In genomic region chr2:45158351-45158782, GRCm38 (mm10) we compare ENCODE assay signal across 13 mouse cellular contexts. TPM values are rescaled to one million over a fixed set of nuclear protein-coding genes. Genes with fewer than 3 reads are reported as not detected.
A peak's percentile ranks its signal among the peaks of the same experiment; 100 is the strongest.
DNase-seq lines count a peak whose midpoint lies in the region; ATAC-seq lines count a peak whose summit lies in the region.
"Had no signal": no experiment of that assay in that cellular context is flagged by ENCODE, and none has a peak within 500 bp of the region (broad histone marks: within the 10 kb centered on the region; RNA-seq: fewer than 3 reads in every experiment).

No protein-coding gene starts in this region.

- 32% methylated on average over 8 of the region's 8 CpGs for WGBS in kidney, embryonic 16.5 days
- 15% methylated on average over 8 of the region's 8 CpGs for WGBS in forebrain, embryonic 10.5 days
- 10% methylated on average over 8 of the region's 8 CpGs for WGBS in hindbrain, embryonic 14.5 days
- WGBS in midbrain, embryonic 16.5 days = 8% methylated on average over 8 of the region's 8 CpGs

- no peak for DNase-seq in kidney, adult 8-10 months
- DNase-seq in forebrain, embryonic 10.5 days (ENCODE audit: extremely low spot score, low spot score) = no peak
- no peak for DNase-seq in hindbrain, embryonic 14.5 days (ENCODE audit: low spot score)
- DNase-seq in heart, postnatal 25 days (ENCODE audit: low spot score) = no peak
- DNase-seq in right cerebral cortex, postnatal 10 days (ENCODE audit: low spot score in 2 of 2) = no peak
- DNase-seq in left cerebral cortex, postnatal 36 days (ENCODE audit: low spot score in 2 of 2) = no peak
- DNase-seq: adrenal gland, postnatal 36 days; cerebellum, adult 2 months; kidney, postnatal 36 days; liver, postnatal 0 days had no signal

- intact Hi-C loops in heart, postnatal 25 days (cut with DNase I) = no loop called here
- intact Hi-C loops in left cerebral cortex, postnatal 36 days (cut with DNase I) = no loop called here

- no peaks in the 10 kb centered on the region for H3K36me3 ChIP-seq in kidney, embryonic 16.5 days (ENCODE audit: insufficient read depth, low read length)
- H3K36me3 ChIP-seq in forebrain, embryonic 10.5 days (replicated peaks) = no peaks in the 10 kb centered on the region
- H3K36me3 ChIP-seq in hindbrain, embryonic 14.5 days (replicated peaks; ENCODE audit: control insufficient read depth, insufficient read depth) = no peaks in the 10 kb centered on the region
- H3K36me3 ChIP-seq in midbrain, embryonic 16.5 days (ENCODE audit: control insufficient read depth, insufficient read depth, low read length) = no peaks in the 10 kb centered on the region
- H3K36me3 ChIP-seq: heart, embryonic 10.5 days had no signal

- peak overlapping the region; percentile 19; the same call in 1 of the 2 replicates for H3K4me2 ChIP-seq in kidney, embryonic 16.5 days (replicated peaks; ENCODE audit: low read depth, low read length)
- peak overlapping the region; percentile 43 for H3K4me2 ChIP-seq in hindbrain, embryonic 14.5 days (replicated peaks)
- H3K4me2 ChIP-seq in midbrain, embryonic 16.5 days (ENCODE audit: low read length) = peak overlapping the region; percentile 51

- no peaks in the 10 kb centered on the region for H3K4me1 ChIP-seq in kidney, embryonic 16.5 days (ENCODE audit: insufficient read depth, low read length)
- H3K4me1 ChIP-seq in forebrain, embryonic 10.5 days = peaks cover 21% of the 10 kb centered on the region
- peaks cover 4% of the 10 kb centered on the region; the same call in 1 of the 2 replicates for H3K4me1 ChIP-seq in hindbrain, embryonic 14.5 days (replicated peaks; ENCODE audit: control insufficient read depth, insufficient read depth, low read length)
- peaks cover 5% of the 10 kb centered on the region; the same call in 1 of the 2 replicates for H3K4me1 ChIP-seq in midbrain, embryonic 16.5 days (ENCODE audit: control insufficient read depth, insufficient read depth, low read length)

- no peak overlapping the region for H3K4me3 ChIP-seq in kidney, embryonic 16.5 days (ENCODE audit: low read length)
- H3K4me3 ChIP-seq in forebrain, embryonic 10.5 days = peak overlapping the region; percentile 34
- 0 out of 2 replicates have a peak overlapping the region, but pooled peaks have one; percentile 1 for H3K4me3 ChIP-seq in hindbrain, embryonic 14.5 days (replicated peaks; ENCODE audit: low read length)
- H3K4me3 ChIP-seq in midbrain, embryonic 16.5 days (ENCODE audit: low read depth, low read length) = peak overlapping the region; percentile 18
- H3K4me3 ChIP-seq: heart, embryonic 10.5 days had no signal

- no peaks in the 10 kb centered on the region for H3K9me3 ChIP-seq in kidney, embryonic 16.5 days (ENCODE audit: low read length)
- no peaks in the 10 kb centered on the region for H3K9me3 ChIP-seq in forebrain, embryonic 10.5 days
- H3K9me3 ChIP-seq in hindbrain, embryonic 14.5 days (ENCODE audit: control insufficient read depth, low read length) = no peaks in the 10 kb centered on the region
- no peaks in the 10 kb centered on the region for H3K9me3 ChIP-seq in midbrain, embryonic 16.5 days (replicated peaks; ENCODE audit: control insufficient read depth, low read length, poor library complexity, severe bottlenecking)
- H3K9me3 ChIP-seq: heart, embryonic 10.5 days had no signal

- H3K27me3 ChIP-seq in kidney, embryonic 16.5 days (ENCODE audit: insufficient read depth, low read length) = no peaks in the 10 kb centered on the region
- H3K27me3 ChIP-seq in forebrain, embryonic 10.5 days (ENCODE audit: poor library complexity, severe bottlenecking) = no peaks in the 10 kb centered on the region
- no peaks in the 10 kb centered on the region for H3K27me3 ChIP-seq in hindbrain, embryonic 14.5 days (ENCODE audit: control insufficient read depth, insufficient read depth, low read length)
- no peaks in the 10 kb centered on the region for H3K27me3 ChIP-seq in midbrain, embryonic 16.5 days (ENCODE audit: control insufficient read depth, insufficient read depth, low read depth, low read length)

- no peak overlapping the region for H3K9ac ChIP-seq in kidney, embryonic 16.5 days (replicated peaks; ENCODE audit: low read length)
- no peak overlapping the region for H3K9ac ChIP-seq in hindbrain, embryonic 14.5 days
- H3K9ac ChIP-seq in midbrain, embryonic 16.5 days (ENCODE audit: low read depth, low read length) = peak overlapping the region; percentile 2; the same call in 1 of the 2 replicates
- H3K9ac ChIP-seq: liver, postnatal 0 days had no signal

- no peak for ATAC-seq in kidney, embryonic 16.5 days (ENCODE audit: low FRiP score, low TSS enrichment)
- no peak for ATAC-seq in hindbrain, embryonic 14.5 days (ENCODE audit: low FRiP score)
- ATAC-seq in midbrain, embryonic 16.5 days = peak; percentile 60
- ATAC-seq: liver, postnatal 0 days had no signal

- no peak overlapping the region for H3K27ac ChIP-seq in kidney, embryonic 16.5 days (ENCODE audit: low read length)
- H3K27ac ChIP-seq in forebrain, embryonic 10.5 days = peak overlapping the region; percentile 79
- no peak overlapping the region for H3K27ac ChIP-seq in hindbrain, embryonic 14.5 days
- H3K27ac ChIP-seq in midbrain, embryonic 16.5 days (ENCODE audit: low read length) = no peak overlapping the region; the same call in 1 of the 2 replicates
- H3K27ac ChIP-seq: heart, embryonic 10.5 days had no signal

RNA-seq across cellular contexts. Expression of gene Zeb2, which starts 41.2 kb away (rescaled TPM):
- polyA plus RNA-seq in kidney, embryonic 16.5 days (2015; fragmentation: Nextera tagmentation; extraction: Ambion mirVana) = 49.3 and 57.6 TPM in 2 replicates
- 30.2 and 30.4 TPM in 2 replicates for polyA plus RNA-seq in forebrain, embryonic 10.5 days (2016; fragmentation: Nextera tagmentation; extraction: Ambion mirVana)
- 38.8 and 41.9 TPM in 2 replicates for polyA plus RNA-seq in hindbrain, embryonic 14.5 days (2014; fragmentation: Nextera tagmentation; extraction: Ambion mirVana)
- 24.6 and 26.7 TPM in 2 replicates for polyA plus RNA-seq in midbrain, embryonic 16.5 days (2015; fragmentation: Nextera tagmentation; extraction: Ambion mirVana)
- 10 to 100 TPM; 57.4 to 60.3 TPM for total RNA-seq in heart, postnatal 25 days (2021)
- total RNA-seq in left cerebral cortex, postnatal 36 days (2021) = 100 to 1,000 TPM; 166 to 196 TPM
